Mouse (Mus musculus): ENCODE measurements around the gene Sh3bgrl3.

DNA sequence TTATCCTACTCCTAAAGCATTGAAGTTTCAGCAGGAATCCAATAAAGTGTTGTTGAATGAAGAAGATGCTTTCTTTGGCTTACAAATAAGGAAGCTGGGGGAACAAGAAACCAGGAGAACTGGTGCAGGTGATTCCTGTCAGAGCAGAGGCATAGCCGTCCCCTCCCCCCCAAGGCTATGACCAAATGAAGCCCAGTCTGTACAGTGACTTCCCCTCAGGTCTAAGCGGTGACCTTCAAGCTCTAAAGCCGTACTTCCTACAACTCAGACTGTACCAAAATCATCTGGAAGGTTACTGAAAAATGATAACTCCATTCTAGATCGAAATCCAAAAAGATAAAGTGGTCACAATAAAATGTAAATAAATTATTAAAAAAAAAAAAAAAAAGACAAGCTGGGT, 20.8 kb upstream of the Sh3bgrl3 start:
- TF ChIP-seq POLR2A (IDR thresholded peaks at IDR 0.05; ENCODE audit: control insufficient read depth in 1 of 2, insufficient read depth in 1 of 2, low read depth in 1 of 2, low read length in 2 of 2, poor library complexity in 1 of 2) (no peak), MAZ (IDR thresholded peaks at IDR 0.05; ENCODE audit: low read depth, low read length) (no peak), MYC (IDR thresholded peaks at IDR 0.05; ENCODE audit: low read depth, low read length) (no peak), CTCF (IDR thresholded peaks at IDR 0.05 in 2 of 3, conservative IDR thresholded peaks at IDR 0.05 in 1 of 3; ENCODE audit: control insufficient read depth in 1 of 3, insufficient read depth in 1 of 3, low read depth in 2 of 3, low read length in 3 of 3, poor library complexity in 1 of 3, severe bottlenecking in 1 of 3) (no peak), MEF2A (IDR thresholded peaks at IDR 0.05; ENCODE audit: extremely low read depth, insufficient replicate concordance, low read depth, low read length, poor library complexity, severe bottlenecking) (no peak), POLR2AphosphoS5 (IDR thresholded peaks at IDR 0.05; ENCODE audit: borderline replicate concordance, low read depth, low read length) (no peak), GABPA (IDR thresholded peaks at IDR 0.05; ENCODE audit: low read depth, low read length) (no peak), USF1 (IDR thresholded peaks at IDR 0.05; ENCODE audit: low read depth, low read length) (no peak), E2F4 (IDR thresholded peaks at IDR 0.05; ENCODE audit: borderline replicate concordance, low read depth, low read length) (no peak), GATA1 (IDR thresholded peaks at IDR 0.05; ENCODE audit: low read depth, low read length) (no peak), SMC3 (IDR thresholded peaks at IDR 0.05; ENCODE audit: low read depth, low read length) (no peak), TBP (IDR thresholded peaks at IDR 0.05; ENCODE audit: low read depth, low read length) (no peak), TAL1 (IDR thresholded peaks at IDR 0.05; ENCODE audit: low read length) (no peak), TCF12 (IDR thresholded peaks at IDR 0.05; ENCODE audit: low read depth, low read length) (no peak)

All from MEL (cell line).